Mouse (Mus musculus) bone marrow, adult 2 months (tissue): Measurements from ENCODE around the gene Ormdl1.
A peak's percentile ranks its signal among the peaks of the same experiment; 100 is the strongest.

Source experiments
- CTCF ChIP-seq: fragments of 200-500 bp; IDR thresholded peaks from 2 replicates; pipeline ENCODE4 v1.5.1; 2011; ENCODE audit warnings: low read length, control low read depth; ENCODE audit not compliant: control insufficient read depth, insufficient read depth
- POLR2A ChIP-seq: fragments of 200-500 bp; IDR thresholded peaks from 2 replicates; pipeline ENCODE4 v1.6.1; 2011; ENCODE audit warnings: low read depth, mild to moderate bottlenecking, control low read depth, low read length, borderline replicate concordance; ENCODE audit not compliant: control insufficient read depth

DNA sequence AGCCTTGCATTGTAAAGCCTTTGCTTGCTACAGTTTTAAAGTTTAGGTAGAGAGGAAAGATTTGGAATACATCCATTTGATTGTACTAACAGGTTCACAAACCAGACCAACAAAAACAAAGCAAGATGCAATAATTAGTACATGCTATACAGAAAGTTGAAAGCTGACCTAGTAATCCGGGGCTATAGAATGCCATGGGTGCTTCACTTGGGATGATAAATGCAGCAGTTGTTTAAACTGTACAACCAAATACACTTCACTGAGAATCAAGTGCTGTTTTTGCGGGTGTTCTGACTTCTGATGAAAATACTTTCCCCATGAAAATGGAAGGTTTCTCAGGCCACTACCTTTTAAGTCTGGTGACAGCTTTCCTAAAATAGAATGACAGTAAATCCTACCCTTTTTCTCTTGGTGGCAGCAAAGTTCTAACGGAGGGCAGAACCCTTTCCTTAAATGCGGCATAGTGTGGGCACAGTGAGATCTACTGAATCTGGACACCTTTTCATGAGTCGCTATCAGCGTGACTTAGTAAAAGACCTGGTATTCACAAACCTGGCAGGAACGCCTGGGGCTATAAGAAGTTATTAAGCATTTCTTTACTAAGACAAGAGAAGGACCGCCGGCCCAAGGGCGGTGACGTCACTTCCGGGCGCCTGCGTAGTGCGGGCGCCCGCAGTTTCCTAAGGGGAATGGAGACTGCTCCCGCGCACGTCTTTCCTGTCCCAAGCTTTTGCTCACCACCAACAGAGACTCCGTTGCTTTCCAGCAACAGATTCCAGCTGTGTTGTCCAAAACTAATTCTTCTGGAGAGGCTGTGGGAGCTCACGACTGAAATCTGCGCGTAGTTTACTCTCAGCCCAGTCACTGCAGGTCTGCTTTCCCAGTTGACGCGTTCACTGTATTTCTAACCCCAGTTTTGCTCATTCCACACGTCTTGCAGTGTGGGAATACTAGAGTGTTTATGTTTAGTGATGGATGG is 16.4 kb downstream of the Ormdl1 start, which contains the start of gene Osgepl1:
- no peak for TF ChIP-seq CTCF
- TF ChIP-seq POLR2A: peak; percentile 34; the same call in 1 of the 2 replicates
